Mouse (Mus musculus) olfactory bulb, adult 2 months (tissue): Measurements from ENCODE around the gene C4b. TPM values are rescaled to one million over a fixed set of nuclear protein-coding genes. Genes with fewer than 3 reads are reported as not detected.
"Not testable (repeated sequence)": the region's sequence is repeated elsewhere in the genome, so short reads cannot be mapped to it uniquely, and the experiment has no call there.

Source experiments
- H3K27ac ChIP-seq: fragments of 200-500 bp; 2 replicates; pipeline ENCODE4 v1.5.1; 2012; ENCODE audit warnings: low read depth, low read length; ENCODE audit not compliant: insufficient read depth
- H3K4me1 ChIP-seq: fragments of 200-500 bp; 2 replicates; pipeline ENCODE4 v1.6.1; 2012; ENCODE audit warnings: low read length; ENCODE audit not compliant: control insufficient read depth, insufficient read depth
- H3K4me3 ChIP-seq: fragments of 200-500 bp; 2 replicates; pipeline ENCODE4 v1.5.1; 2012; ENCODE audit warnings: mild to moderate bottlenecking, low read depth, low read length, moderate library complexity; ENCODE audit not compliant: insufficient read depth
- CTCF ChIP-seq: fragments of 200-500 bp; IDR thresholded peaks from 2 replicates; pipeline ENCODE4 v1.5.1; 2012; ENCODE audit warnings: low read depth, mild to moderate bottlenecking, low read length, moderate library complexity; ENCODE audit not compliant: insufficient read depth
- POLR2A ChIP-seq: fragments of 200-500 bp; IDR thresholded peaks from 2 replicates; pipeline ENCODE4 v1.6.1; 2012; ENCODE audit warnings: mild to moderate bottlenecking, low read depth, low read length, moderate library complexity; ENCODE audit not compliant: insufficient read depth
- WGBS: fragments of 180-500 bp; shearing (Covaris S2); methylation state at CpG from one replicate; pipeline ENCODE4 v1.1.7; 2018; 5-methylcytosine and 5-hydroxymethylcytosine counted together
- polyA plus RNA-seq: library from polyadenylated mRNA; stranded (reverse); fragments of >200 nt; gene quantifications from 2 replicates; pipeline ENCODE4 v1.2.4, GENCODE M21; 2012; ENCODE audit warnings: low replicate concordance; ENCODE audit not compliant: missing spikeins, insufficient read depth, insufficient read length

The C4b gene
- polyA plus RNA-seq, 1 experiment: not detected

DNA sequence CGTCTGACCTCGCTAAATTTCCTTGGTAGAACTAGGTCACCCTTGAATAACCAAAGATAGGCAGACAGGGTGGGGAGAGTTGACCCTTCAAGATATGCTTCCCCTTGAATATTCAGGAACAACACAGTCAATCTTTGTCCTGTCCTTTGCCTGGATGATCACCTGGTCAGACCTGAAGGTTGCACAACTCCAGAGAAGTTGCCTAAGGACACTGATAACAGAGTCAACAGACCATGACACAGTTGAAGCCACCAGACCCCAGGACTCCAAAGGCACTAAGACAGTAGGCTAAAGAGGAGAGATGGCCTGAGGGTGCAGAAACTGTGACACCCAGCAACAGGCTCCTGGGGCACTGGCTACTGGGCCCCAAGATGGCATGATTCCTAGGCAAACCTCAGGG is 15.8 kb downstream of the C4b start:
- no peak for TF ChIP-seq CTCF
- TF ChIP-seq POLR2A: no peak
- 88% methylated on average over 2 of the region's 2 CpGs for WGBS
- no peak overlapping the region for H3K27ac ChIP-seq
- H3K4me3 ChIP-seq: no peak overlapping the region
- H3K4me1 ChIP-seq: no peaks in the 10 kb centered on the region

DNA sequence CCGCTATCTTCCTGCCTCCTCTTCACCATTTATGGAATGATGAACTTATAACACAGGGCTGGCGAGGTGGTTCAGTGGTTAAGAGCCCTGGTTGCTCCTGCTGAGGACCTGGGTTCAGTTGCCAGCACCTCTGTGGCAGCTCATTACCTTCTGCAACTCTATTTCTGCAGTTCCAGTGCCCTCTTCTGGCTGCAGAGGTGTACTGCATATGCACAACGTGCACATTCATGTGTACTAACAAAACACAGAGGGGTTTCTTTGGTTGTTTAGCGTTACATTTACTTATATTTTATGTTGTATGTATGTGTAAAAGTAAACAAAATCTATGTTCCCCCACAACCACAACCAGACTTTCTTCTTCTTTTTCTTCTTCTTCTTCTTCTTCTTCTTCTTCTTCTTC is 20.6 kb downstream of the C4b start:
- Histone ChIP-seq H3K4me3 (no peak overlapping the region), H3K27ac (no peak overlapping the region), H3K4me1 (no peaks in the 10 kb centered on the region)
- WGBS: 82% methylated on average over 4 of the region's 4 CpGs
- TF ChIP-seq POLR2A (no peak), CTCF (no peak)

GRCm38 (mm10) chr17:34722238-34722637 is 21.4 kb downstream of the C4b start:
- 84% methylated on average over 4 of the region's 4 CpGs for WGBS
- H3K27ac ChIP-seq, H3K4me3 ChIP-seq, H3K4me1 ChIP-seq: not testable (repeated sequence)

- not testable (repeated sequence) for H3K4me3 ChIP-seq, H3K27ac ChIP-seq, H3K4me1 ChIP-seq
- 49% methylated on average over 8 of the region's 8 CpGs for WGBS
These were observed 23.8 kb downstream of the C4b start for GRCm38 (mm10) chr17:34719886-34720285.

DNA sequence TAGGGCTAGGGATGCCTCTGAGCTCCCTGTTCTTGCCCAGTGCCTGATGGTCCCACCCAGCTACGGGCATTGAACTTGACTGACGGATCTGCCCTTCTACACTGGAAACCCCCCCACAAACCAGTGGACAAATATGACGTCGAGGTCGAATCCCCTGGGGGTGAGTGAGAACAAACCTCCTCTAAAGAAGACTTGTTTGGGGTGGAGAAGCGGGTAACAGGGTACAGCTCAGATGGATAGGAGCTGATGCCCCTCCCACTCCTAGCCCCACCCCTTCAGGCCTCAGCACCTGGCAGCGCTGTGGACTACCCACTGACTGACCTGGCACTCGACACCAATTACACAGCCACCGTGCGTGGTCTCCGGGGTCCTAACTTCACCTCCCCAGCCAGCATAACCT is 26.3 kb downstream of the C4b start:
- TF ChIP-seq POLR2A (no peak), CTCF (no peak)
- H3K27ac ChIP-seq: no peak overlapping the region
- no peak overlapping the region for H3K4me3 ChIP-seq
- WGBS: 86% methylated on average over 11 of the region's 11 CpGs
- H3K4me1 ChIP-seq: no peaks in the 10 kb centered on the region

DNA sequence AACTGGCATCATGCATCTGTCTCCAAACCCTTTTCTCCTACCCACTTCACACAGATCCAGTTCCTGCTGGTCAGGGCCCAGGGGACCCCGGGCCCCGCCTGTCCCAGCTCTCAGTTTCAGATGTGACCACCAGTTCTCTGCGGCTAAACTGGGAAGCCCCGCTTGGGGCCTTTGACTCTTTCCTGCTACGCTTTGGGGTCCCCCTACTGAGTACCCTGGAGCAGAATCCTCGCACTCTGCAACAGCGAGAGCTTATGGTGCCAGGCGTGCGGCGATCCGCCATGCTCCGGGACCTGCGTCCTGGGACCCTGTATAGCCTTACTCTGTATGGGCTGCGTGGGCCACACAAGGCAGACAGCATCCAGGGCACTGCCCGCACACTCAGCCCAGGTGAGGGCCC is 27.4 kb downstream of the C4b start:
- Histone ChIP-seq H3K4me1 (no peaks in the 10 kb centered on the region), H3K27ac (no peak overlapping the region), H3K4me3 (no peak overlapping the region)
- WGBS: 92% methylated on average over 15 of the region's 15 CpGs
- TF ChIP-seq CTCF (no peak), POLR2A (no peak)

- not testable (repeated sequence) for H3K27ac ChIP-seq, H3K4me1 ChIP-seq, H3K4me3 ChIP-seq
- 91% methylated on average over 7 of the region's 7 CpGs for WGBS
These were observed 28.2 kb downstream of the C4b start for GRCm38 (mm10) chr17:34715451-34715850.

DNA sequence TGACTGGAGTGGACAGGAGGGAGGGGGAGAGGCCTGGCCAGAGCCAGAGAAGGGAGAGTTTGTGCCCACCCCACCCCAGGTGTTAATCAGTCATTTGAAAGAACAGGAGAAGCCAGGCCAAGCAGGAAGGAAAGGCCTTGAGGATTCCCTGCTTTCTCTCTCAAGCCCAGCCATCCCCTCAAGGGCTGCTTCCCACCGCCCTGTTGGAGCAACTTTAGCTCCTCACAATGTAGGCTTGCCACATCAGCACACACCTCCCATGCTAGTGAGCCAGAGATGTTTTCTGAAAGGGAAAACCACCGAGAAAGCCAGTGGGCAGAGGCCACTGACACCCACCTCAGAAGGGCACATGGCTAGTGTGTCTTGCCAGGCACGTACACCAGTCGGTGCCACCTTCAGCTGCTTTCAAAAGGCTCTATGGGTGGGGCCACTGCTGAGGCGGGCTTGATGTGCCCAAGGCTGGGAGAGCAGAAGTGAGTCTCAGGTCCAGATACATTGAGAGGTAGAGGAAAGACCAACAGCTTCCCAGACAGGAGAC is 28.7 kb downstream of the C4b start:
- H3K4me1 ChIP-seq, H3K27ac ChIP-seq, H3K4me3 ChIP-seq: not testable (repeated sequence)
- 80% methylated on average over 5 of the region's 5 CpGs for WGBS

- 84% methylated on average over 9 of the region's 9 CpGs for WGBS
- not testable (repeated sequence) for H3K4me1 ChIP-seq, H3K4me3 ChIP-seq, H3K27ac ChIP-seq
These were observed 29.3 kb downstream of the C4b start for GRCm38 (mm10) chr17:34714181-34714907.

- TF ChIP-seq CTCF (no peak), POLR2A (no peak)
- 35% methylated on average over 6 of the region's 6 CpGs for WGBS
- Histone ChIP-seq H3K4me1 (no peaks in the 10 kb centered on the region), H3K4me3 (no peak overlapping the region), H3K27ac (no peak overlapping the region)
These were observed 30.7 kb downstream of the C4b start for GRCm38 (mm10) chr17:34712951-34713350.

GRCm38 (mm10) chr17:34706476-34706875 is 37.2 kb downstream of the C4b start:
- H3K4me1 ChIP-seq: not testable (repeated sequence)
- WGBS: 91% methylated on average over 2 of the region's 2 CpGs

More at GRCm38 (mm10) chr17:34706476-34706875, 37.2 kb downstream of the C4b start:
- not testable (repeated sequence) for H3K4me3 ChIP-seq, H3K27ac ChIP-seq
